Mouse (Mus musculus) kidney, postnatal 0 days (tissue): Measurements from ENCODE around the gene Hpse. TPM values are rescaled to one million over a fixed set of nuclear protein-coding genes. Genes with fewer than 3 reads are reported as not detected.

ENCODE experiments used
- ATAC-seq: fragments of 200-750 bp; cut with Nextera tagmentation; replicated peaks from 2 replicates; pipeline ENCODE4 v1.8.0; 2017; ENCODE audit warnings: low read depth, moderate number of reproducible peaks, moderate TSS enrichment, moderate library complexity; ENCODE audit not compliant: low FRiP score
- DNase-seq: peaks from one replicate; pipeline ENCODE4 v3.0.0-alpha.2; 2016; ENCODE audit warnings: low spot score
- H3K27ac ChIP-seq: fragments of 300-500 bp; sonication (generic); 2 replicates; pipeline ENCODE4 v1.5.1; 2014; ENCODE audit warnings: mild to moderate bottlenecking
- H3K27me3 ChIP-seq: fragments of 300-500 bp; sonication (generic); 2 replicates; pipeline ENCODE4 v1.6.1; 2014; ENCODE audit warnings: low read length, mixed read lengths; ENCODE audit not compliant: insufficient read depth
- H3K36me3 ChIP-seq: fragments of 300-500 bp; sonication (generic); 2 replicates; pipeline ENCODE4 v1.6.1; 2014; ENCODE audit warnings: low read length, mixed read lengths; ENCODE audit not compliant: insufficient read depth
- H3K4me1 ChIP-seq: fragments of 300-500 bp; sonication (generic); replicated peaks from 2 replicates; pipeline ENCODE4 v1.6.1; 2014; ENCODE audit warnings: antibody characterized with exemption, low read length, mixed read lengths; ENCODE audit not compliant: insufficient read depth
- H3K4me2 ChIP-seq: fragments of 300-500 bp; sonication (generic); 2 replicates; pipeline ENCODE4 v1.6.1; 2014; ENCODE audit warnings: mild to moderate bottlenecking, low read length, moderate library complexity, mixed read lengths
- H3K4me3 ChIP-seq: fragments of 300-500 bp; sonication (generic); replicated peaks from 2 replicates; pipeline ENCODE4 v1.5.1; 2014; ENCODE audit warnings: low read depth, low read length
- H3K9ac ChIP-seq: fragments of 300-500 bp; sonication (generic); 2 replicates; pipeline ENCODE4 v1.6.1; 2014; ENCODE audit warnings: low read depth, low read length
- H3K9me3 ChIP-seq: fragments of 300-500 bp; sonication (generic); replicated peaks from 2 replicates; pipeline ENCODE4 v1.6.1; 2016; ENCODE audit warnings: low read length, inconsistent platforms, mixed read lengths
- CTCF ChIP-seq: IDR thresholded peaks from 2 replicates; pipeline ENCODE4 v1.5.1; 2016; ENCODE audit warnings: antibody characterized with exemption, low read depth, mild to moderate bottlenecking, moderate library complexity
- WGBS: fragments of 180-500 bp; shearing (Covaris S2); extraction: QIAGEN DNeasy Blood & Tissue Kit; methylation state at CpG from one replicate; pipeline ENCODE4 v1.1.7; 2014; 5-methylcytosine and 5-hydroxymethylcytosine counted together
- polyA plus RNA-seq: library from polyadenylated mRNA; unstranded; fragments of >200 nt; fragmentation: Nextera tagmentation; extraction: Ambion mirVana; gene quantifications from 2 replicates; pipeline ENCODE4 v1.2.1, GENCODE M21; 2015

The Hpse gene
- polyA plus RNA-seq, 1 experiment from 2014 or later, result 2.4 TPM

GRCm38 (mm10) chr5:100663854-100664253 lies 55.7 kb downstream of the Hpse start:
- no peak overlapping the region for H3K9ac ChIP-seq
- no peak overlapping the region for H3K4me2 ChIP-seq
- ATAC-seq (no peak), DNase-seq (peak; percentile 80)
- H3K27me3 ChIP-seq, result no peaks in the 10 kb centered on the region
- peak; percentile 96 for TF ChIP-seq CTCF
- WGBS, result 48% methylated on average over 5 of the region's 5 CpGs
- peaks cover 51% of the 10 kb centered on the region for H3K36me3 ChIP-seq
- H3K9me3 ChIP-seq, result no peaks in the 10 kb centered on the region
- no peak overlapping the region for H3K27ac ChIP-seq
- no peak overlapping the region for H3K4me3 ChIP-seq
- no peaks in the 10 kb centered on the region for H3K4me1 ChIP-seq

- 92% methylated on average over 6 of the region's 6 CpGs for WGBS
- Histone ChIP-seq H3K4me1 (no peaks in the 10 kb centered on the region), H3K27ac (no peak overlapping the region), H3K9me3 (no peaks in the 10 kb centered on the region), H3K4me2 (no peak overlapping the region), H3K27me3 (no peaks in the 10 kb centered on the region), H3K9ac (no peak overlapping the region), H3K4me3 (no peak overlapping the region), H3K36me3 (peaks cover 50% of the 10 kb centered on the region)
- no peak for TF ChIP-seq CTCF
- ATAC-seq (no peak), DNase-seq (no peak)
Measured at GRCm38 (mm10) chr5:100663011-100663410, 56.5 kb downstream of the Hpse start.

- no peaks in the 10 kb centered on the region for H3K4me1 ChIP-seq
- peaks cover 64% of the 10 kb centered on the region for H3K36me3 ChIP-seq
- DNase-seq, result no peak
- no peak overlapping the region for H3K9ac ChIP-seq
- TF ChIP-seq CTCF, result no peak
- H3K4me3 ChIP-seq, result no peak overlapping the region
- no peaks in the 10 kb centered on the region for H3K9me3 ChIP-seq
- 72% methylated on average over 6 of the region's 6 CpGs for WGBS
- no peak overlapping the region for H3K27ac ChIP-seq
- no peak for ATAC-seq
- H3K27me3 ChIP-seq, result no peaks in the 10 kb centered on the region
- no peak overlapping the region for H3K4me2 ChIP-seq
Measured at GRCm38 (mm10) chr5:100658460-100658859, 61.1 kb downstream of the Hpse start.

GRCm38 (mm10) chr5:100656352-100656751 lies 63.2 kb downstream of the Hpse start:
- H3K27ac ChIP-seq, result no peak overlapping the region
- no peaks in the 10 kb centered on the region for H3K9me3 ChIP-seq
- no peak overlapping the region for H3K4me3 ChIP-seq
- ATAC-seq, result no peak
- DNase-seq, result no peak
- H3K9ac ChIP-seq, result no peak overlapping the region
- H3K27me3 ChIP-seq, result no peaks in the 10 kb centered on the region
- peaks cover 56% of the 10 kb centered on the region for H3K36me3 ChIP-seq
- TF ChIP-seq CTCF, result no peak
- no peak overlapping the region for H3K4me2 ChIP-seq
- H3K4me1 ChIP-seq, result no peaks in the 10 kb centered on the region
- 89% methylated on average over 6 of the region's 6 CpGs for WGBS

- no peak for DNase-seq
- Histone ChIP-seq H3K4me2 (no peak overlapping the region), H3K27ac (no peak overlapping the region), H3K27me3 (no peaks in the 10 kb centered on the region), H3K4me3 (no peak overlapping the region), H3K36me3 (peaks cover 28% of the 10 kb centered on the region), H3K9ac (no peak overlapping the region), H3K4me1 (0 out of 2 replicates have a peak, but pooled peaks cover 3% of the 10 kb centered on the region), H3K9me3 (no peaks in the 10 kb centered on the region)
- 85% methylated on average over 9 of the region's 9 CpGs for WGBS
- TF ChIP-seq CTCF, result no peak
- ATAC-seq, result no peak
Measured at GRCm38 (mm10) chr5:100652327-100652726, 67.2 kb downstream of the Hpse start.

- ATAC-seq, result no peak
- no peaks in the 10 kb centered on the region for H3K27me3 ChIP-seq
- no peak overlapping the region for H3K9ac ChIP-seq
- 62% methylated on average over 10 of the region's 10 CpGs for WGBS
- TF ChIP-seq CTCF, result no peak
- H3K9me3 ChIP-seq, result no peaks in the 10 kb centered on the region
- DNase-seq, result no peak
- no peak overlapping the region for H3K4me2 ChIP-seq
- 0 out of 2 replicates have a peak, but pooled peaks cover 3% of the 10 kb centered on the region for H3K4me1 ChIP-seq
- H3K4me3 ChIP-seq, result no peak overlapping the region
- H3K27ac ChIP-seq, result no peak overlapping the region
- peaks cover 22% of the 10 kb centered on the region for H3K36me3 ChIP-seq
Measured at GRCm38 (mm10) chr5:100651486-100651885, 68.0 kb downstream of the Hpse start.

- Histone ChIP-seq H3K27ac (no peak overlapping the region), H3K4me3 (no peak overlapping the region), H3K9me3 (no peaks in the 10 kb centered on the region), H3K36me3 (peaks cover 17% of the 10 kb centered on the region), H3K4me1 (0 out of 2 replicates have a peak, but pooled peaks cover 3% of the 10 kb centered on the region), H3K4me2 (no peak overlapping the region), H3K9ac (no peak overlapping the region), H3K27me3 (no peaks in the 10 kb centered on the region)
- WGBS, result 80% methylated on average over 7 of the region's 7 CpGs
- no peak for ATAC-seq
- DNase-seq, result no peak
- no peak for TF ChIP-seq CTCF
Measured at GRCm38 (mm10) chr5:100650969-100651368, 68.5 kb downstream of the Hpse start.
